Mouse (Mus musculus) skeletal muscle tissue, adult 2 months (tissue): ENCODE measurements around the gene Mrps17.

ENCODE experiments used
- DNase-seq: peaks from one replicate; pipeline ENCODE4 v3.0.0-alpha.2; 2012; ENCODE audit warnings: low read depth, low spot score

Gene Mrps17

GRCm38 (mm10) chr5:129740976-129741375, 25.7 kb downstream of the Mrps17 start:
- DNase-seq = no peak

DNA sequence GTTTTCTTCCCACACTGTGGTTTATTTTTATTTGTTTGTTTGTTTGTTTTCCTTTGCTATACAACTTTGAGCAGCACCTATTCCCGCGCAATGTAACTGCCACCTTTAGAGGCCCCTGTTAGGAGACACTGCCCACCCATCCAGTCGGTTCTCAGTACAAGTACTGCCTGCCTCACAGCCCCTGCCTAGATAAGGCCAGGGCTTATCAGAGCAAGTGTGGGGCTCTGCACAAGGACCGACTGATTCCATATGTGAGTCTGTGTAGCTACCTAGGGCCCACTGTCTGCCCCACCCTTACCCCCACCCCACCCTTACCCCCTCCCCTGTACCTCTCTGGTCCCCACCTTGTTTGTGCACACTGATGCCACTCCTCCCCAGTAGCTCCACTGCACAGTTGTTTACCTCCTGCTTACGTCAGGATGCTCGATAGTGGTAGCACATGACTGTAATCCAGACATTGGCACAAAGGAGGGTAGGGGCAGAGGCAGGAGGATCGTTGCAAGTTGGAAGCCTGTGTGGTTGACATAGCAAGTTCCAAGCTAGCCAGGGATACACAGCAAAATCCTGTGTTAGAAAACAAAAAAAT, 27.7 kb downstream of the Mrps17 start:
- DNase-seq = no peak

DNA sequence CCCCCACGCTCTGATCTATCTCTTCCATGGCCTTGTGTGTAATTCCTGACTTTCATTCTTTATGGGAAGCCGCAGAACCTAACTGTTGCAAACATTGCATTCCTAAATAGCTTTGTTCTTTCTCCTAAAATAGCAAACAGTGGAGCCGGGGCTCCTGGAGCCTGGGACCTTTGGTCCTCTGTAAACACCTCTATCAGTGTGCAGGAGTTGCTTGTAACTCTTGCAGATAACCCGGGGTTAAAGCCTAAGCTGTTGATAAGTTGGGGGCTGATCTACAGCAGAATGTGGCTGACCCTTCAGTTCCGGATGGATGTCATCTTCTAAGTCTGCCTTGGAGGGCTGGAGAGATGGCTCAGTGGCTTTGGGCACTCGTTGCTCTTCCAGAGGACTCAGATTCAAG, 28.8 kb downstream of the Mrps17 start:
- DNase-seq = no peak

DNA sequence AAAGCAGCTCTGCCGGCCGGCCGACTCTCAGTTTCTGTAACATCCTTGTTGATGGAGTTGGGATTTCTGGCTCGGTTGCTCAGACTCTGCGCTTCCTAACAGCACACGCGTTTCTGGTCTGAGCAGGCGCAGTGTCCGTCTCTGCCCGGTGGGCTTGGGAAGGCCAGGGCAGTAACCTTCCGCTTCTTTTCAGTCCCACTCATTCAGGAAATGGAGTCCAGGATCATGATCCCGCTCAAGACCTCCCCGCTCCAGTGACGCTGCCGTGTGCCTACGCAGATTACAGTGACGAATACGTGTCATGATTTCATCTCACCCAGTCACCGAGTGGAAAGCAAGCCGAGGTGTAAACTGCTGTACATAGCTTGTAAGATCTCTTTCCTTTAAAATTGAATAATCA, 41.6 kb downstream of the Mrps17 start:
- no peak for DNase-seq

DNA sequence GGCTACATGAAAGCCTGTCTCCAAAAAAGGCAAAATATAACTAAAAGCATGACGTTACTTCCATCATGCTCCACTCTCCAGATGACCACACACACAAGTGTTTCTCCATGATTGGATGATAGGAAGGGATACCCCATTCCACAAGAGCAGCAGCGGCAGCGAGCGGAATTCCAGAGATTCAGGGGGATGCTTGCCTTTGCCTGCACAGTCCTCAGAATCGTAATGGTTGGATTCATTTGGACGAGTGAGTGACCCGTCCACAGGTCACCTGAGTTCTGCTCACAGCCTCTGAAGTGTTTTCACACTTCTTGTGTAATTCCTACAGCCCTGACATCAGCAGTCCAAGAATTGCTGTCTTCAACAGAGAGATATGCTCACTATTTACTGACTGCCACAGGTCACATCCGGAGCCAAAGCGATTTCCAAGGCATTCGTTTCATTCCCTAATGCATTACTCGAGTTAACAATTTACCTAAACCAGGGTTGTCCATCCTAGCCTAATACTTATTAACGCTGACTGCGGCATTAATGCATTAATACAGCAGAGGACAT, 44.7 kb downstream of the Mrps17 start:
- no peak for DNase-seq

DNA sequence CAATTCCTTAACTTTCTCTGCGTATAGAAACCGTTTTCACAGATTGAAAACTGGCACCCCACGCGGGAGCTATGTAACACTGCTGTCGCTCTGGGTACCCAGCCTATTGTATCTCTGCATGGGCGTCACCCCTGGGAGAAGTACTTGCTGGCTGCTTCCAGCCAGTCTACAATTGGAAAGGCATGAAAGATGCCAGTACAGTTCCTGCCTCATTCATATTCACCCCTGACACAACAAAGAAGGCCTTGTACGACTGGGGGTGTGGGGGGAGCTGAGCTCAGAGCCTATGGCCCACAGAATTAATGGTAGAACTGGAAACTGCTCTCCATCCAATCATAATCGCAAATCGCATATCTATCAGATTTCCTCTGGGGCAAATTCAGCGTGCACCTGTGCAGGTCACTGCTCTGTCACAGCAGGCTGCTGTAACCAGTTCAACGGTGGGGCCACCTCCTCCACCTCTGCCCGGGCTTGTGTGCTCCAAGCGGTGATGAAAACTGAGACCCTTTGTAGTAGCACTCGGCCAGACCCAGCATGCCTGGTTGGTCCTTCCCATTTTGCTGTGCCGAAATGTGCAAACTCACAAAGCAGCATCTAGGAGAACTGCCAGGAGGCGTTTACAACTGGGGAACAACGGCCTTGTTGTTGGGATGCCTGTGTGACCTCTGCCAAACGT, 46.7 kb downstream of the Mrps17 start:
- no peak for DNase-seq

GRCm38 (mm10) chr5:129770443-129771355, 55.4 kb downstream of the Mrps17 start:
- DNase-seq = no peak
